Mouse (Mus musculus): Measurements from ENCODE around the gene Tubb4b. TPM values are rescaled to one million over a fixed set of nuclear protein-coding genes. Genes with fewer than 3 reads are reported as not detected.
A peak's percentile ranks its signal among the peaks of the same experiment; 100 is the strongest.

The Tubb4b gene
- 359 TPM for polyA plus RNA-seq (2012; fragmentation: generic; extraction: Trizol)

- TF ChIP-seq MYOD1 (IDR thresholded peaks at IDR 0.05; ENCODE audit: control insufficient read depth in 1 of 3, insufficient read length in 2 of 3, low read depth in 2 of 3) (peak in 2 of 3 experiments; percentile 45 to 68), POLR2A (IDR thresholded peaks at IDR 0.05; ENCODE audit: insufficient read length, low read depth) (peak; percentile 89), CEBPB (IDR thresholded peaks at IDR 0.05; ENCODE audit: insufficient read depth, poor library complexity, severe bottlenecking) (no peak), REST (IDR thresholded peaks at IDR 0.05; ENCODE audit: insufficient read depth, insufficient read length) (peak; percentile 51), SRF (IDR thresholded peaks at IDR 0.05; ENCODE audit: control insufficient read depth, insufficient read length, low read depth) (no peak), E2F4 (IDR thresholded peaks at IDR 0.05; ENCODE audit: insufficient read depth) (no peak), TCF3 (IDR thresholded peaks at IDR 0.05; ENCODE audit: insufficient read length, low read depth) (peak; percentile 31), USF1 (IDR thresholded peaks at IDR 0.05; ENCODE audit: low read depth) (no peak), POLR2AphosphoS2 (IDR thresholded peaks at IDR 0.05; ENCODE audit: insufficient read length, low read depth) (peak; percentile 96), MYOG (IDR thresholded peaks at IDR 0.05; ENCODE audit: control insufficient read depth in 1 of 3, insufficient read depth in 1 of 3, insufficient read length in 2 of 3, low read depth in 2 of 3) (peak in 2 of 3 experiments; percentile 25 to 71), TCF12 (IDR thresholded peaks at IDR 0.05; ENCODE audit: insufficient read depth, poor library complexity, severe bottlenecking) (no peak), MAX (IDR thresholded peaks at IDR 0.05; ENCODE audit: low read depth) (no peak)
- peak within 1 kb of the TSS; percentile 59 for H3ac ChIP-seq (ENCODE audit: control insufficient read depth, insufficient read length)
- peak within 1 kb of the TSS; percentile 99 for H3K4me3 ChIP-seq
- H3K79me2 ChIP-seq (ENCODE audit: control insufficient read depth, insufficient read depth): peaks cover 11% of the 10 kb centered on the region
- peak within 1 kb of the TSS; percentile 99 for H3K4me2 ChIP-seq (ENCODE audit: low read depth)
- peaks cover 23% of the 10 kb centered on the region for H3K36me3 ChIP-seq (ENCODE audit: control insufficient read depth, insufficient read depth)
- no peaks in the 10 kb centered on the region for H3K27me3 ChIP-seq (ENCODE audit: control insufficient read depth, insufficient read depth, insufficient read length)
Observed at GRCm38 (mm10) chr2:25224492-25224765, at the start of gene Tubb4b. Gene Tubb4b, minus strand, starts transcription at chr2:25224702.

GRCm38 (mm10) chr2:25273010-25273409, 48.5 kb upstream of the Tubb4b start:
- Histone ChIP-seq H3K27me3 (ENCODE audit: control insufficient read depth, insufficient read depth, insufficient read length) (no peaks in the 10 kb centered on the region), H3K4me2 (ENCODE audit: low read depth) (peak overlapping the region; percentile 81)

DNA sequence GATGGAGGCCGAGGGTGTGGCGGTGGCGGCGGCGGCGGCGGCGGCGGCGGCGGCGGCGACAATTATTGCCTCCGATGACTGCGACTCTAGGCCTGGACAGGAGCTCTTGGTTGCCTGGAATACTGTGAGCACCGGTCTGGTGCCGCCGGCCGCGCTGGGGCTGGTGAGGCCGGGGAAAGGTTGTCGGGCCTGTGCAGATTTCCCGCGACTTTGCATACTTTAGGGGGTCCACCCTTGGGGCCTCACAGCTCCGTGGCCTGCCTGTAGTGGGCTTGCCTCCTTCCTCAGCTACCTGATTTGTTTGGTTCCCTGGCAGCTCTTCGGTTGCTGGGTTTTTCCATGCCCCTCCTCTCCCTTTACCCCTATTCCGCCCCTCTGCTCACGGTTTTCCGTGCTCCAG, 48.0 kb upstream of the Tubb4b start:
- Histone ChIP-seq H3K4me3 (peak overlapping the region; percentile 90), H3K4me2 (ENCODE audit: low read depth) (peak overlapping the region; percentile 81), H3K79me2 (ENCODE audit: control insufficient read depth, insufficient read depth) (peaks cover 45% of the 10 kb centered on the region), H3K27me3 (ENCODE audit: control insufficient read depth, insufficient read depth, insufficient read length) (no peaks in the 10 kb centered on the region), H3ac (ENCODE audit: control insufficient read depth, insufficient read length) (peak overlapping the region; percentile 52), H3K36me3 (ENCODE audit: control insufficient read depth, insufficient read depth) (peaks cover 12% of the 10 kb centered on the region)
- no peak for TF ChIP-seq MYOD1 (IDR thresholded peaks at IDR 0.05; ENCODE audit: control insufficient read depth in 1 of 3, insufficient read length in 2 of 3, low read depth in 2 of 3)

More at GRCm38 (mm10) chr2:25273010-25273409, 48.5 kb upstream of the Tubb4b start:
- H3K4me3 ChIP-seq: peak overlapping the region; percentile 90
- H3K36me3 ChIP-seq (ENCODE audit: control insufficient read depth, insufficient read depth): peaks cover 17% of the 10 kb centered on the region
- H3ac ChIP-seq (ENCODE audit: control insufficient read depth, insufficient read length): peak overlapping the region; percentile 52
- no peak for TF ChIP-seq TCF3 (IDR thresholded peaks at IDR 0.05; ENCODE audit: insufficient read length, low read depth)
- no peak for TF ChIP-seq CEBPB (IDR thresholded peaks at IDR 0.05; ENCODE audit: insufficient read depth, poor library complexity, severe bottlenecking)
- no peak for TF ChIP-seq POLR2AphosphoS2 (IDR thresholded peaks at IDR 0.05; ENCODE audit: insufficient read length, low read depth)
- TF ChIP-seq MYOG (IDR thresholded peaks at IDR 0.05; ENCODE audit: control insufficient read depth in 1 of 3, insufficient read depth in 1 of 3, insufficient read length in 2 of 3, low read depth in 2 of 3): no peak
- no peak for TF ChIP-seq E2F4 (IDR thresholded peaks at IDR 0.05; ENCODE audit: insufficient read depth)
- TF ChIP-seq TCF12 (IDR thresholded peaks at IDR 0.05; ENCODE audit: insufficient read depth, poor library complexity, severe bottlenecking): no peak
- TF ChIP-seq USF1 (IDR thresholded peaks at IDR 0.05; ENCODE audit: low read depth): no peak
- TF ChIP-seq MAX (IDR thresholded peaks at IDR 0.05; ENCODE audit: low read depth): no peak
- TF ChIP-seq POLR2A (IDR thresholded peaks at IDR 0.05; ENCODE audit: insufficient read length, low read depth): no peak
- TF ChIP-seq SRF (IDR thresholded peaks at IDR 0.05; ENCODE audit: control insufficient read depth, insufficient read length, low read depth): no peak
- TF ChIP-seq REST (IDR thresholded peaks at IDR 0.05; ENCODE audit: insufficient read depth, insufficient read length): no peak
- no peak for TF ChIP-seq MYOD1 (IDR thresholded peaks at IDR 0.05; ENCODE audit: control insufficient read depth in 1 of 3, insufficient read length in 2 of 3, low read depth in 2 of 3)
- peaks cover 45% of the 10 kb centered on the region for H3K79me2 ChIP-seq (ENCODE audit: control insufficient read depth, insufficient read depth)

DNA sequence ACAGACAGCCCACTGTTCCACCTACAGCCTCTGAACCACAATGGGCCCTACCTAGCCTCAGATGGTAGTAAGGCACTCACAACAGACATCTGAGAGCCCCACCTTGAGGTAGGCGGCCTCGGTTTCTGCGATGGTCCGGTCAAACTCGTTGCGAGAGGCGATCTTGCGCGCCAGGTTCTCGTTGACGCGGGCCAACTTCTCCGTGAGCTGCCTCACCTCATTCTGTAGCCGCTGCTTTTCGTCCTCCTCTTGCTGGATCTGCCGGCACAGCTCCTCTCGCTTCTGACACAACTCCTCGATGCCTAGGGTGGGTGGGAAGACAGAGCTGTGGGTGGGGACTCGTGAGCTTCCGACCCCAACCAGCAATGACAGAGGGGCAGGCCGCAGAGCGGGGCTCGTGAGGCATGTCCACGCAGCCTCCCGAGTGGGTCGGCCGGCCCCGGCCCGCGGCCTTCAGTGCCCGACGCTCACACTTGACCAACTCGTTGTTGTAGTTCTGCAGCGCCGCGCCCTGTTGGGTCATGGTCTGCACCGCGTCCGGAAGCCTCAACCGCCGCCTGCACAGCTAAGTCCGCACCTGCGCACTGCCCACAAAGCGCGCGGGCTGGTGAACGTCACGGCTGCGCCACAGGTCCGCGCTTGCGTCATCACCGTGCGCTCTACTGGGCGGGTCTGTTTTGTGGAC, 47.5 kb upstream of the Tubb4b start, which contains the start of the genes Ssna1 and Anapc2:
Gene Ssna1, minus strand, starts transcription at position 612 of the 685 bp plus-strand sequence.
Gene Anapc2, plus strand, starts transcription at position 652 of the 685 bp plus-strand sequence.
- Histone ChIP-seq H3K36me3 (ENCODE audit: control insufficient read depth, insufficient read depth) (peaks cover 10% of the 10 kb centered on the region), H3K27me3 (ENCODE audit: control insufficient read depth, insufficient read depth, insufficient read length) (no peaks in the 10 kb centered on the region), H3K4me2 (ENCODE audit: low read depth) (peak within 1 kb of the TSS; percentile 93), H3K4me3 (peak within 1 kb of the TSS; percentile 90), H3K79me2 (ENCODE audit: control insufficient read depth, insufficient read depth) (peaks cover 45% of the 10 kb centered on the region), H3ac (ENCODE audit: control insufficient read depth, insufficient read length) (peak within 1 kb of the TSS; percentile 52)
- TF ChIP-seq E2F4 (IDR thresholded peaks at IDR 0.05; ENCODE audit: insufficient read depth): peak; percentile 8
- TF ChIP-seq MAX (IDR thresholded peaks at IDR 0.05; ENCODE audit: low read depth): no peak
- TF ChIP-seq POLR2A (IDR thresholded peaks at IDR 0.05; ENCODE audit: insufficient read length, low read depth): peak; percentile 95
- TF ChIP-seq SRF (IDR thresholded peaks at IDR 0.05; ENCODE audit: control insufficient read depth, insufficient read length, low read depth): peak; percentile 94
- TF ChIP-seq MYOD1 (IDR thresholded peaks at IDR 0.05; ENCODE audit: control insufficient read depth in 1 of 3, insufficient read length in 2 of 3, low read depth in 2 of 3): peak in 2 of 3 experiments; percentile 65 to 82
- TF ChIP-seq POLR2AphosphoS2 (IDR thresholded peaks at IDR 0.05; ENCODE audit: insufficient read length, low read depth): peak; percentile 98
- TF ChIP-seq REST (IDR thresholded peaks at IDR 0.05; ENCODE audit: insufficient read depth, insufficient read length): no peak
- peak in 2 of 3 experiments; percentile 74 to 81 for TF ChIP-seq MYOG (IDR thresholded peaks at IDR 0.05; ENCODE audit: control insufficient read depth in 1 of 3, insufficient read depth in 1 of 3, insufficient read length in 2 of 3, low read depth in 2 of 3)
- TF ChIP-seq TCF3 (IDR thresholded peaks at IDR 0.05; ENCODE audit: insufficient read length, low read depth): no peak
- TF ChIP-seq USF1 (IDR thresholded peaks at IDR 0.05; ENCODE audit: low read depth): no peak
- no peak for TF ChIP-seq TCF12 (IDR thresholded peaks at IDR 0.05; ENCODE audit: insufficient read depth, poor library complexity, severe bottlenecking)
- TF ChIP-seq CEBPB (IDR thresholded peaks at IDR 0.05; ENCODE audit: insufficient read depth, poor library complexity, severe bottlenecking): 0 out of 2 replicates have a peak, but pooled peaks have one; percentile 18

Measured in myocyte (in vitro differentiated cells).